Mouse (Mus musculus): ENCODE results near the gene Sord. TPM values are rescaled to one million over a fixed set of nuclear protein-coding genes. Genes with fewer than 3 reads are reported as not detected.

Sord gene
- polyA plus RNA-seq, 1 experiment = 19.8 TPM

GRCm38 (mm10) chr2:122309647-122310046 lies 75.1 kb downstream of the Sord start:
- no peak overlapping the region for H3K4me3 ChIP-seq (ENCODE audit: insufficient read depth, low read length)
- no peak overlapping the region for H3K27ac ChIP-seq (ENCODE audit: insufficient read depth, low read length)
- TF ChIP-seq CTCF (IDR thresholded peaks at IDR 0.05; ENCODE audit: extremely low read depth, insufficient read depth, low read length) = no peak
- TF ChIP-seq POLR2A (IDR thresholded peaks at IDR 0.05; ENCODE audit: extremely low read depth, insufficient read depth, low read length) = no peak
- H3K4me1 ChIP-seq (ENCODE audit: control insufficient read depth, insufficient read depth, low read length) = no peaks in the 10 kb centered on the region; the same call in 1 of the 2 replicates

- H3K4me1 ChIP-seq (ENCODE audit: control insufficient read depth, insufficient read depth, low read length) = no peaks in the 10 kb centered on the region; the same call in 1 of the 2 replicates
- H3K27ac ChIP-seq (ENCODE audit: insufficient read depth, low read length) = no peak overlapping the region
- TF ChIP-seq CTCF (IDR thresholded peaks at IDR 0.05; ENCODE audit: extremely low read depth, insufficient read depth, low read length) (no peak), POLR2A (IDR thresholded peaks at IDR 0.05; ENCODE audit: extremely low read depth, insufficient read depth, low read length) (no peak)
- no peak overlapping the region for H3K4me3 ChIP-seq (ENCODE audit: insufficient read depth, low read length)
Measured at GRCm38 (mm10) chr2:122311561-122311960, 77.0 kb downstream of the Sord start.

- TF ChIP-seq CTCF (IDR thresholded peaks at IDR 0.05; ENCODE audit: extremely low read depth, insufficient read depth, low read length) (peak; percentile 59), POLR2A (IDR thresholded peaks at IDR 0.05; ENCODE audit: extremely low read depth, insufficient read depth, low read length) (no peak)
- H3K27ac ChIP-seq (ENCODE audit: insufficient read depth, low read length) = no peak overlapping the region
- H3K4me3 ChIP-seq (ENCODE audit: insufficient read depth, low read length) = no peak overlapping the region; the same call in 1 of the 2 replicates
- no peaks in the 10 kb centered on the region for H3K4me1 ChIP-seq (ENCODE audit: control insufficient read depth, insufficient read depth, low read length)
Measured at GRCm38 (mm10) chr2:122312722-122313417, 78.3 kb downstream of the Sord start.

- no peaks in the 10 kb centered on the region for H3K4me1 ChIP-seq (ENCODE audit: control insufficient read depth, insufficient read depth, low read length)
- no peak within 1 kb of the TSS; the same call in 1 of the 2 replicates for H3K4me3 ChIP-seq (ENCODE audit: insufficient read depth, low read length)
- H3K27ac ChIP-seq (ENCODE audit: insufficient read depth, low read length) = no peak within 1 kb of the TSS
- TF ChIP-seq CTCF (IDR thresholded peaks at IDR 0.05; ENCODE audit: extremely low read depth, insufficient read depth, low read length) (no peak), POLR2A (IDR thresholded peaks at IDR 0.05; ENCODE audit: extremely low read depth, insufficient read depth, low read length) (no peak)
Measured at GRCm38 (mm10) chr2:122313536-122313935, 79.0 kb downstream of the Sord start, which contains the start of gene Duoxa1. TSS of gene Duoxa1 (minus strand) at chr2:122313730.

Other genes starting within 250 kb of the Sord start
- gene Eif3j1, start 206.2 kb upstream of the Sord start, polyA plus RNA-seq (2012; rRNA removed) = 18.1 and 18.2 TPM in 2 replicates
- gene Spg11, start 116.4 kb upstream of the Sord start, polyA plus RNA-seq (2012; rRNA removed) = 9.7 and 9.8 TPM in 2 replicates
- 188 and 212 TPM in 2 replicates for gene B2m, start 87.1 kb upstream of the Sord start, polyA plus RNA-seq (2012; rRNA removed)
- gene Trim69, start 74.0 kb upstream of the Sord start, polyA plus RNA-seq (2012; rRNA removed) = 0.11 TPM in 1 of 2 replicates, not detected in the other
- 0.08 TPM in 1 of 2 replicates, not detected in the other for gene Patl2, start 48.6 kb upstream of the Sord start, polyA plus RNA-seq (2012; rRNA removed)
- gene Terb2, start 48.5 kb upstream of the Sord start, polyA plus RNA-seq (2012; rRNA removed) = not detected in 2 replicates
- gene Duox2, start 63.7 kb downstream of the Sord start, polyA plus RNA-seq (2012; rRNA removed) = 0.02 TPM in 1 of 2 replicates, not detected in the other
- 0.06 TPM in 1 of 2 replicates, not detected in the other for gene Duoxa2, start 64.2 kb downstream of the Sord start, polyA plus RNA-seq (2012; rRNA removed)
- gene Duoxa1, start 79.0 kb downstream of the Sord start, polyA plus RNA-seq (2012; rRNA removed) = 0.10 and 0.15 TPM in 2 replicates
- 0.04 TPM in 1 of 2 replicates, not detected in the other for gene Duox1, start 80.9 kb downstream of the Sord start, polyA plus RNA-seq (2012; rRNA removed)
- gene Shf, start 134.4 kb downstream of the Sord start, polyA plus RNA-seq (2012; rRNA removed) = 70.6 and 72.5 TPM in 2 replicates
- 0.15 and 0.19 TPM in 2 replicates for gene Slc28a2, start 191.7 kb downstream of the Sord start, polyA plus RNA-seq (2012; rRNA removed)